Mouse (Mus musculus): ENCODE results near the gene Fancc.

The Fancc gene

GRCm38 (mm10) chr13:63314608-63314920 is 182.5 kb downstream of the Fancc start:
- DNase-seq: no peak

- DNase-seq: no peak
Observed at GRCm38 (mm10) chr13:63313748-63314607, 183.1 kb downstream of the Fancc start.

GRCm38 (mm10) chr13:63313247-63313646 is 183.8 kb downstream of the Fancc start:
- no peak for DNase-seq

GRCm38 (mm10) chr13:63311156-63311555 is 185.9 kb downstream of the Fancc start:
- no peak for DNase-seq

GRCm38 (mm10) chr13:63309563-63309962 is 187.5 kb downstream of the Fancc start:
- DNase-seq: no peak

- DNase-seq: peak; percentile 83
Observed at GRCm38 (mm10) chr13:63306768-63307167, 190.3 kb downstream of the Fancc start.

- no peak for DNase-seq
Observed at GRCm38 (mm10) chr13:63305160-63306011, 191.7 kb downstream of the Fancc start.

- no peak for DNase-seq
Observed at GRCm38 (mm10) chr13:63304799-63305159, 192.3 kb downstream of the Fancc start.

GRCm38 (mm10) chr13:63304124-63304792 is 192.8 kb downstream of the Fancc start:
- DNase-seq: no peak

GRCm38 (mm10) chr13:63302381-63302780 is 194.7 kb downstream of the Fancc start:
- DNase-seq: no peak

- DNase-seq: no peak
Observed at GRCm38 (mm10) chr13:63301764-63302209, 195.3 kb downstream of the Fancc start.

- DNase-seq: no peak
Observed at GRCm38 (mm10) chr13:63300929-63301328, 196.1 kb downstream of the Fancc start.

- DNase-seq: no peak
Observed at GRCm38 (mm10) chr13:63298931-63299330, 198.1 kb downstream of the Fancc start.

- DNase-seq: no peak
Observed at GRCm38 (mm10) chr13:63297933-63298332, 199.1 kb downstream of the Fancc start.

GRCm38 (mm10) chr13:63297003-63297402 is 200.1 kb downstream of the Fancc start:
- no peak for DNase-seq

- DNase-seq: no peak
Observed at GRCm38 (mm10) chr13:63296300-63296699, 200.8 kb downstream of the Fancc start.

GRCm38 (mm10) chr13:63294359-63295193 is 202.5 kb downstream of the Fancc start:
- DNase-seq: peak; percentile 62

GRCm38 (mm10) chr13:63293647-63294046 is 203.4 kb downstream of the Fancc start:
- DNase-seq: no peak

GRCm38 (mm10) chr13:63291016-63291415 is 206.1 kb downstream of the Fancc start:
- DNase-seq: no peak

- no peak for DNase-seq
Observed at GRCm38 (mm10) chr13:63290126-63290525, 207.0 kb downstream of the Fancc start.

- no peak for DNase-seq
Observed at GRCm38 (mm10) chr13:63289687-63290086, 207.4 kb downstream of the Fancc start.

- DNase-seq: no peak
Observed at GRCm38 (mm10) chr13:63289152-63289551, 207.9 kb downstream of the Fancc start.

All from cerebellum, adult 11 months (tissue).